Mouse (Mus musculus): ENCODE results near the gene Ppargc1a. TPM values are rescaled to one million over a fixed set of nuclear protein-coding genes. Genes with fewer than 3 reads are reported as not detected.

The Ppargc1a gene
- total RNA-seq, 2 experiments from 2014 or later = 43.6 to 51.2 TPM

DNA sequence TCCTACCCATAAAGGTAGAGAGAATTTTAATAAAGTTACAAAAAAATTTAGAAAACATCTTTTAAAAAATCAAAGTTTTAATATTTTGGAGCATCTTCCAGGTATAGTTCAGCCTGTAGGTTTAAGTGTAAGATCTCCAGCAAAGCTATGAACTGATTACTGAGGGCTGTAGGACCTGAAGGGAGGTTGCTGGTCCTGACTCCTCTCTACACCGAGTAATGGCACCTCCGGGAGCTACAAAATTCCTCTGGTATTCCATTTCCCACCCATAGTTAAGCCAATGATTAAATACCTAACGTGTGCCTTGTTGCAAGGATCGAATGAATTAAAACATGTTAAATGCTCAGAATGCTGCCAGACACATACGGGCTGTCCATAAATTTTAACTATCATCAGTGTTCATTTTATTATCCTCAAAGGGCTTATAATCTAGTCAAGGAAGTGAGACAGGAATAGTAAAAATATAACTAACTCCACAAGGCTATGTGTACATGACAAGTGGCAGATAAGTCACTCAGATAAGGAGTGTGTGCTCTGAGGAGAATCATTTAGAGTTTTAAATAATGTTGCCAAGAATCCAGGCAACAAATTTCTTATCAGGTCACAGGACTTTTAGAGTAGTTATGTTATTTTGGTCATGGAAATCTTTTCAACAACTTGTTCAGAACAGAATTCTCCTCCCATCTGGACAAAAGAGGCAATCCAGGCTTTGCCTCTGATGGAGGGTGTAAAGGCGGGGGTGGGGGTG lies 49.9 kb downstream of the Ppargc1a start:
- no peak for DNase-seq (ENCODE audit: low spot score in 2 of 2)

DNA sequence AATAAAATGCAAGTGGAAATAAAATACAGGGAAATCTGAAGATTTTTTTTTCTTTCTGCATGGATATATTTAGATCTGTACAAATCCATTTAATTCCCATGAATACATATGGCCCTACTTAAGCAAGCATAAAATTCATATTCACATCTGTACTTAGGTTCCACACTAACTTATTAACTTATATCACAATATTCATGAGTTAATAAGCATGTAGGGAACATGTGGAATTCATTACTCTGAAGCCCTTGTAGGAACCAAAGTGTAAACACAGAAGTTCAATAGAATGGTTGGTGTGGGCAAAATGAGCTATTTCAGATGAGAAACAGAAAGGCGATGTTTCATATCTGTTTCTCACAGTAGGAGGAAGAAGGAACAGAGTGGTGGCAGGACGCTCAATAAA lies 62.9 kb downstream of the Ppargc1a start:
- DNase-seq (ENCODE audit: low spot score in 2 of 2) = no peak

DNA sequence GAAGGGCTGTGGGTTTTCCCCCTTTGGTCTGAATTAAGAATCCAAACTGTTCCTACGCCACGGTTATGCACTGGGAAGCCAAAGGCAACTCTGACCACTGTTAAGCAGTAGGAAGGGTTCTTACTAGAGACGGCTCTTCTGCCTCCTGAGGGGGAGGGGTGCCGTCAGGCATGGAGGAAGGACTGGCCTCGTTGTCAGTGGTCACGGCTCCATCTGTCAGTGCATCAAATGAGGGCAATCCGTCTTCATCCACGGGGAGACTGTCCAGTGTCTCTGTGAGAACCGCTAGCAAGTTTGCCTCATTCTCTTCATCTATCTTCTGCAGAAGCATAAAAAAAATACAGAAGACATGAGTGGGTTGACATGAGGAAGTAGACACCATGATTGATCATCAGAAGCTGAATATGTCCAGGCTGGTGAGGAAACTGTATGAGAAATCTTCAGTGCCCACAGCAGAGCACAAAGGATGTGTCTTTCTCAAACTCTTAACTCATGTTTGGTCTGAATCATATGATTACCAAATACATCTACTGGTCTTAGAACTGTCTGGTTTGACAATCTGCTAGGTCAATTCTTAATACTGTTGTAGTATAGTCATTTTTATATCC lies 69.5 kb downstream of the Ppargc1a start:
- no peak for DNase-seq (ENCODE audit: low spot score in 2 of 2)

DNA sequence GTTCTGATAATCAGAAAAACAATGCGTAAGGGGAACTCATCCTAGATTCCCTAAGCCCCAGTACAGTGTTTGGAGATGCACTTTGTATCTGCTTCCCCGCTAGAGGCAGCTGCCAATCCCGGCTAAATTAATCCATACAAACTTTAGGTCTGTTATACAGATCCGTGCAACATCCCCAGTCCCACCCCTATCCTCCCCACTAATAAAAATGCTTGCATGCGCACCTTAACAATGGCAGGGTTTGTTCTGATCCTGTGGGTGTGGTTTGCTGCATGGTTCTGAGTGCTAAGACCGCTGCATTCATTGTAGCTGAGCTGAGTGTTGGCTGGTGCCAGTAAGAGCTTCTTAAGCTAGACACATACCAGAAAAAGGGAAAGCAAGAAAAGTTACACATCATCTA lies 72.1 kb downstream of the Ppargc1a start:
- DNase-seq (ENCODE audit: low spot score in 2 of 2) = no peak

DNA sequence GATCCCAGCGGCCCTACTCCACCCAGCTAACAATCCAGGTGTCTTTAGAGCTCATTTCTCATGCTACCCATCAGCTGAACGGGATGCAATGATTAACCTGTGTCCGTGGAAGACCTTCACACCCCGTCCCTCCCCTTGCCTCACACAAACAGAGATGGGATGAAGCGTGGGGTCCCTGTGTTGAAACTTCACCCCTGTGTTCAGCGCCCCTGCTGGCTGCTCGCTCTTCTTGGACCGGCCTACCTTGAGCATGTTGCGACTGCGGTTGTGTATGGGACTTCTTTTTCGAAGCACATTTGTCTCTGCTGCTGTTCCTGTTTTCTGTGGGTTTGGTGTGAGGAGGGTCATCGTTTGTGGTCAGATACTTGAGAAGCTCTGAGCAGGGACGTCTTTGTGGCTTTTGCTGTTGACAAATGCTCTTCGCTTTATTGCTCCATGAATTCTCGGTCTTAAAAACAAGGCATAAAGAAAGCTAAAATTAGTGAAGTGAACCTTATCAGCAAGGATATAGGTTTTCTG lies 73.1 kb downstream of the Ppargc1a start:
- no peak for DNase-seq (ENCODE audit: low spot score in 2 of 2)

DNA sequence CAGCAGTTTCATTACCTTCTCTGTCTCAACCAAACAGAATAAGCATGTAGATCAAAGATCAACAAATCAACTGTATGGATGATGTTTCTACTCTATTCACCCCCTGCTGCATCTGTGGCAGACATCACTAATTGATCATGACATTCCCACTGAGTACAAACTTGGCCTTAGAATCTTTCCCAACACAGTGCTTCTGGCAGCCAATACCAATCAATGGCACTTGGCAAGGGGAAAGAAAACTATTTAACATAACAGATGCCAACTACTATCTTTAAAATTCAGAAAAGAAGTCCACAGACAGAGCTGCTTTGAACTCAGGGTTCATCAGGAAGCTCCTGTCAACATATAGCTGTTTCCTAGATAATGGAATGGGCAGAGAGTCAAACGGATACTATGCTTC lies 83.8 kb downstream of the Ppargc1a start:
- DNase-seq (ENCODE audit: low spot score in 2 of 2) = no peak

DNA sequence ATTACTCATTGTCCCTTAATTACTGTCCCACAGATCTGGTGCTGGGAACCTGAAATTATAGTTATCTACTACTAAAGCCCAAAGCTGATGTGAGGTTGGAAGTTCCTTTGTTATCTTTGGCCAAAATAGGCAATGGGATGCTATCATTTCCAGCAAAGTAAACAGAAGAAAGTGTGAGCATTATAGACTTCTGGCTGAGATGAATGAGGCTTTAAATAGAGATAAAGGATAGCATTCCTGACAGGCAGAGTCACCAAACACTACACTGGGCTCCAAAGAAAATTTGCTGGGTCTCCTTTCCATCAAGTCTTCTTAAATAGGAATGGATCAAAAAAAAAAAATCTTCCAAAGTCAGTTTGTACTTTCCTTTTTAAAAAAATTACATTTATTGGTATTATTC lies 87.7 kb downstream of the Ppargc1a start:
- no peak for DNase-seq (ENCODE audit: low spot score in 2 of 2)

DNA sequence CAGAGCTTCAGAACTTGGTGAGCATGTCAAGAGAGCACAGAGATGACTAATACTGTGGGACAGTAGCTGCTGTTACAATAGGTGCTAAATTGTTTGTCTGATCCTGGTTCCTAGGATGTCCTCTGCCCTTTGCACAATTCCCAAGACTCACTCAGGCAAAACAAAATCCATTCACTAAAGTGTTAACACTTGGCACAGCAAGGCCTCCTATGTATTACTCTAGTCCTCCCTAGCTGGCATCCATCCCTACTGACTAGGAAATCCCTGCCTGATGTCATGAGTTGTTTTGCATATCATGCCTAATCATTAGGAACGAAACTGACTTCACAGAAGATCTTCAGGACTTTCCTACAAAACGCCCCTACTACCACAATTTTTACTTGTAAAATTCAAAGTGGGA lies 88.1 kb downstream of the Ppargc1a start:
- no peak for DNase-seq (ENCODE audit: low spot score in 2 of 2)

DNA sequence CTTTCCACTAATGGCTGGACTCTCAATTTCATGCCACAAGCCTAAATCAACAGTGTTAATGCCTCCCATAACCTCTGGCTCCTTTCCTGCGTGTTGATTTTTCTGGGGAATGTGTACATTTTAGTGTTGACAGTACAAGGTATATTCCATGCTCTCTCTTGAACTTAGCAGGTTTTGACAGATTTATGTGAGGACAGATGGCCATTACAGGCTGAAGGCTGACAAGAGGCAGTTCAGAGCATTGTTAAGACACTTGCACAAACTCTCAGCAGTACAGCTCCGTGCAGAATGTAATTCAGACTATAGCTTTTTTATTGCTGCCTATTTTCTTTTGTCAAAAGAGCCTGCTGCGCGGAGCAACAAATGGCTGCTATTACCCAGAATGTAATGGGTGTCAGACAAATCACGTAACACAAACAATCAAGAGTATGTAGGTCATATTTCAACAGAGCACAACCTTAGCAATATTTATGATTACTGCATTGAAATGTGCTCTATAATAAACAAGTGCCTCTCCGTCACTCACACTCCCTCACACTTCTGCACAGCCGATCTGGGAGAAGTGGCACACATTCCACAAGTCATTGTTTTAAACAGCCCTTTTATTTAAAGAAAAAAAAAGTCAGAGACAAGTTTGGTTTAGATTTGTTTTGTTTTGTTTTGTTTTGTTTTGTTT lies 89.1 kb downstream of the Ppargc1a start:
- DNase-seq (ENCODE audit: low spot score in 2 of 2) = no peak

DNA sequence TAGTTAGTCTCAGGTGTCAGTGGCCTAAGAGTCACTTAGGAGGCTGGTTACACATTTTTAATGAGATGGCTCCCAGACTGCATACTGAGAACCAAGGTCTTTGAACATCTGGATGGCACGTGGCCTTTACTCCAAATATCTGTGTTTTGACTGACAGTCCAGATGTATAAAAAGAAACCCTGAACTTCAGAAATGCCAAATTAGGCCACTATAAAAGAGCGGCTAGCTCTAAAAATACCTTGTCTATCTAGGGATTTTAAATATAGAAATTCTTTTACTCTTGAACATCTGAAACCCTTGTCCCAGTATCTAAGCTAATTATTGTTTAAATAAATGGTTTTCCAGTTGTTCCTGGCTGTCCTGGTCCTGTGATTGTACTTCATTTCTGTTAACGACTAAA lies 90.4 kb downstream of the Ppargc1a start:
- DNase-seq (ENCODE audit: low spot score in 2 of 2) = no peak

DNA sequence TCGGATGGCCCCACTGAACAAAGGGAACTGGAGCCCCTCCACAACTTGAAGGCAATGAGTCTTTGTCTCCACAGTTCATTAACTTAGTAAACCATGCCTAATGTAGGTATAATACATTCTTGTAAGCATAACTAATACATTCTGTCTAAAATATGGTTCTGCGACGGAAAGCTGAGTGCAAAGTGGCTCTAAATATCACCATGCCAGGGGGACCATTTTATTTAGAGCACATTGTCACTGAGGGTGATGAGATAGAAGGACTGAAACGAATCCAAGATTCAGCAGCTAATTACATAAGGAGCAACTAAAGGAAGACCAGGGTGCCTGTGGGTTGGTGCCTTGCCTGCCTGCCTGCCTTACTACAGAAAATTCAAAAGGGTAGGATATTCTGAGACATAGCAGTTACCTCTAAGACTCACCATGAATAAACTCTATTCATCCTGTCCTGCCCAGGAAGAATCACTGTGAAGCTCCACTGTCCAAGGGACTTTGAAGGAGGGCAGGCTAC lies 92.4 kb downstream of the Ppargc1a start:
- no peak for DNase-seq (ENCODE audit: low spot score in 2 of 2)

DNA sequence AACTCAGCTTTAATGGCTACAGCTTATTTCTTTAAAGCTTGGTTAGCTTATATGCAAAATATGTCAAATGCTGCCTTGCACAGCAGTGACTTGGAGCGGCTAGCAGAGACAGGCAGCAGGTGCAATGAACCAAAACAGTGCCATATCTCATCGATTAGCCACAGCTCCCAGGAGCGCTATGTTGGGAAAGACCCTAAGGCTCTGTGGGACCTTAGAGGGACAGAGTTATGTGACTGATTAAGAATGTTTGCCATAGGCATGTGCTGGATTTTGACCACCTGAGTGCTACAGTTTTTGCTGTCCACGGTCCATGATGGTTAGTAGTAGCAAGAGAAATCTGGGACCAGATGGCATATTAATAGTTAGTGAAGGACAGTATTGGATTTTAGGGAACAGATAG lies 95.9 kb downstream of the Ppargc1a start:
- DNase-seq (ENCODE audit: low spot score in 2 of 2) = no peak

DNA sequence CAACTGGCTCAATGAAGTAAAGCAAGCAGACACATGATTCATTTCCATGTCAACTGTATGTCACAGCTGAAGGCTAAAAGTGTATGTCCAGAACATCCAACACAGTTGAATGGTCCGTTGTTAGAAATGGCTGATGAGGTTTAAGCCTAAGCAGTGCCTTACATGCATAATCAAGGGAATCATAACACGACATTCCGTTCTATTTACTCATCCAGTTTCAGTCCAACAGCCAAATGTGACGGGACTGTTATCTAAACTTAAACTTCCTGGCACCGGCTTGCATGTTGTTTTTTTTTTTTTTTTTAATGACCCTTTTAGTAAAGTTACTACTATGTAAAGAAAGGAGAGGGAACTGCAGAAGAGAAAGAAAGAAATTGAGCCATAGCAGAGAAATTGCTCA lies 101.5 kb downstream of the Ppargc1a start:
- DNase-seq (ENCODE audit: low spot score in 2 of 2) = no peak

DNA sequence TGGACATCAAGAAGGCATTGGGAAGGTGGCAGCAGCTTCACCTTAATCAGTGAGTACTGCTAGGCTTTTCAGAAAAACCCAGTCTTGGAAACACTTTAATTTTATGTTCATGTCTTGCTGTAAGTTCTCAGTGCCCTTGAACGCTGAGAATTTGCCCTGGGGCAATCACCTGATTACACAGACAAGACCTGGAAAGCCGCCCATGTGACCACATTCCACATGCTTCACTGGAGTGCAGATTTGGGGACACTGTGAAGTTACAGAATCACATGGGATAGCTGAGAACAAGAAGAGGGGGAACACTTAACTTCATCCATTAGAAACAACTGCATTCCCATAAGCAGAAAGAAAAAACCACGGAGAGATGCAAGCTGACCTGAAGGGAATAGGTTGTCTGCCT lies 115.5 kb downstream of the Ppargc1a start:
- no peak for DNase-seq (ENCODE audit: low spot score in 2 of 2)

DNA sequence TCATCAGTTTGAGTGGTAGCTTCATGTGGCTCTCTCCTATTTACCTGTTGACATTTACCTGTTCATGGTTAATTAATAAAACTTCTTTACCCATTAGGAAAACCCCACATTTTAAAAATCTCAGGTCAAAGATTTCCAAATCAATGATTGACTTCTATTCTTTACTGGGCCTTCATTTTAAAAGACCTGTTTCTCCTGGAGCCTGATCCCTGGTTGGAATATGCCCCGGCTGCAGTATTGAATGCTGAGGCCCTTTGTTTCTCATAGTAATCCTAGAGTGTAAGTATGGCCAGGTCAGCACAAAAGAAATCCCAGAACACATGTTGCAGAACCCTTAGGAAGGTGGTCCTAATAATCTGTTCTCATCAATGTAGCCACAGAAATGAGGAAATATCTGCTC lies 119.9 kb downstream of the Ppargc1a start:
- no peak for DNase-seq (ENCODE audit: low spot score in 2 of 2)

DNA sequence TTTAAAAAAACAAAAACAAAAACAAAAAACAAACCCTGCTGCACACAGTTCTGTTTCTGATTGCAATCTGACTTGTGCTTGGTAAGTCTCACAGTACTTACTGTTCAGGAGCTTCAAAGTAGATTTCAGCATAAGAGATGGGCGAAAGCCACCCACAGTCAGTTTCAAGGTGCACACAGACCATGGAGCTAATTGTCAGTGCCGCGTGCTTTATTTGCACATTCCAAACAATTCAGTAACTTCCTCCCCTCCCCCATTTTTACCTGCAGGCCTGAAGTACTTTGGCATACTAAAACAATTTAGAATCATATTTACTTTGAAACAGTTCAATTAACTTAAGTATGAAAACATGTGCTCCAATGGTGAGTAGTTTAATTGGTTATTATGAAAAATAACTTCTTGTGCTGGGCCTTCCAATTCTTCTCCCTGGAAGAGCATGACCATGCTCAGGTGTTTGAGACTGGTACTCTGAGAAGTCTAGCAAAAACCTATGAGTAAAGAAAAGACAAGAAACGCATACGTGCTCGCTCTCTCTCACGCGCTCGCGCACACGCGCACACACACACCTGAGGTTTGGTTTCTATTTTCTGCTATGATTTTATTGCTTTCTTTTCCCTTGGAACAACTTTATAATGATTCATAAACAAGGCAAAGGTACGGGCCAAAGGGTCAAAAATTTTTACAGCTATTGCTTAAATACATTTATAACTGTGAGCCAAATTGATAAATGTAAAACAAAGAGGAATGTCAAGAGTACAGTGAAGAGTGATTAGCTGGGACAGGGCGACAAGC lies 121.0 kb downstream of the Ppargc1a start:
- no peak for DNase-seq (ENCODE audit: low spot score in 2 of 2)

DNA sequence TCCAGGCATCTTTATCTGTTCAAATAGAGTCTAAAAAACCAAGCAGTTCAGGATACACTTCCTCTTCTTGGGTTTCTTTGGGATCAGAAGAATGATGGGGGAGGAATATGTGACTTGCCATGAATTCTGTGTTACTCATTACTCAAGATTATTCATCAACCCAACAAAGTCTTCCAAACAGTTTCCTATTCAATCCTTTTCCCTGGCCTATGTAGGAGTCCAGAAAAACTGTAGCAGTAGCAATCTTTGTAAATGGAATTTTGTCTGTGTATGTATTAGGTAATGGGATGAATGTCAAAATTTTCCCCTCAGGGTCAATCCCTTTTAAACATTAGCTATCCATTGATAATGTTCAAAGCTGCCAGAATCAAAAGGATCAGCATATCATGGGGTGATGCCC lies 121.8 kb downstream of the Ppargc1a start:
- no peak for DNase-seq (ENCODE audit: low spot score in 2 of 2)

DNA sequence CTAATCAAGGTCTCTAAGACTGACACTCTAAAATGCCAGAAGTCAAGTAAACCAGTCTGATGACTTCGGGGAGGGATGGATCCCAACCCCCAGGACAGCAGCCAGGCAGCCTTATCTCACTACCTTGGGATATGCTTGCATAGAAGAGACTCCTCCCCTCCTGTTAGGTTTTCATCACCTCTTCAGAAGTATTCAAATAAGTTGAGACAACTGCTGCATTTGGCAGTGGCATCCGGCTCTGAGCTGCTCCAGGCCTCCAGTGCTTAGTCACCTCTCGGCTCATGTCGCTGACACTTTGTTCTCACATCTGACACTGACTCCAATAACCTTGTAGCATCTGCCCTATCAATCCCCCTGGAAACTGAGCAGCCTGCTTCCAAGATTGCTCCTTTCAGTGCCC lies 127.8 kb downstream of the Ppargc1a start:
- no peak for DNase-seq (ENCODE audit: low spot score in 2 of 2)

DNA sequence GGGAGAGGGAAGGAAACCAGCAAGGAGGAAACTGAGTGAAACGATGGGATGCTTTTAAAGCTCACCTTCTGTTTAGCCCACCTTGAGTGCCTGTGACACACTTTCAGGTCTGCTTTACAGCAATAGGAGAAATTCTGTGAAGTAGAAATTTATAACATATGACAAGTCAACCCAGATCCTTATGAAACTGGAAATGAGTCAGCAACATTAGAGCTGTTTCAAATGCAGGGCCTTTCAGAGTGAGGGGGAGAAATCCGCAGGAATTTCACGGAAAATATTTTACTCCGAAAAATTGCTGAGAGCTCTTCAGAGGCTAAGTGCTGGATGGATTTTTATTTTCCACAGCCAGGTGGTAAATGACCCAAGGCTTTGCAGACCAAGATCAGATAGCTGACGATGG lies 133.6 kb downstream of the Ppargc1a start:
- no peak for DNase-seq (ENCODE audit: low spot score in 2 of 2)

DNA sequence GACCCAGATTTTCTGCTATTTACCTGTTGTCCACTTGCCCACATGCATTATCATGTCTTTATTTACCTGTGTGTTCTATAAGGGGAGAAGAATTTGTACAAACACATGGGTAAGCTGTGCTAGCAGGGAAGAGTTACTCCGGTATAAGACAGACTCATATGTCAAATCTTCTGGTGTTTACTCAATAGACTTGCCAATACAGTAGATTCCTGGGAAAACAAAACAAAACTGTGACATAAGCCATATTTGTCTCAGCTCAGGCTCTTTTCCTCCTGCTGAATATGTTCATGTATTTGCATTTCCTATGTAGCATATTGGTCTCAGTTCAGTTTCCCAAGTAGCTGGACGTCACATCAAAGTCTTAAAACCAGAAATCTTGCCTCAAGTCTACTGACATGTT lies 135.0 kb downstream of the Ppargc1a start:
- no peak for DNase-seq (ENCODE audit: low spot score in 2 of 2)

DNA sequence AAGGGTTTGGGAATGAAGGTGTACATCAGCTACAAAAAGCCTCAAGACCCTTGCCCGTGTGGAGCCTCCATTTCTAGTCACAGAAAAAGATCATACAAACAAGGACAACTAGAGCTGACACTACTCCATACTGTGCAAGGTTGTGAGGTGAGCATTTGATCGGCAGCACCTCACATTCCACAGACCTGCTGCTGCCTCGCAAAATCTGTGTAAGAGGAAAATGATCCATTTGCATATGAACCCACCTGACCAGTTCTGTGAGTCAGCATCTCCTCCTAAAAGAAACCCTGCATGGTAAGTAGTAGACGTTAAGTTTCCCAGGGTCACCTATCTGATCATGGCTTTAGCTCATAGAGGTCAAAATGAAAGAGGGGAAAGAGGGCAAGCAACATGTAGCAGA lies 135.5 kb downstream of the Ppargc1a start:
- DNase-seq (ENCODE audit: low spot score in 2 of 2) = no peak
